Comparison of ENCODE assay signal across 17 mouse cellular contexts in the genomic region with DNA sequence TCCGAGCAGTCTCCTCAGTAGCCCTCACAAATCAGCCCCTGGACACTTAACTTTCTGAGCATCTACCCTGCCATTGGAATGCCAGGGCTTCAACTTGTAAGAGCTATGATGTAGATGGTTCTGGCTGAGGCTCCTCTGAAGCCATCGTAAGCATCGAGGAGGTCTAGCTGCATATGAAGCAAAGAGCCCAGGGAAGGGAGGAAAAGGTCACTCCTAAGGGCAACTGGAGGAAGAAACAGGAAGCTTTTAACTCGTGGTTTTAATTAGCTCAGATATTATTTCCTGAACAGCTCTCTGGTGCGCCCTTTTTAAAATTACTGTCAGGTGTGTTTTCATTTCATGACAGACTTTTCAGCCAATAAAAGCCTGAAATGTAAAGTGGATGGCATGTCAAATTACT.
"Had no signal": no experiment of that assay in that cellular context is flagged by ENCODE, and none has a peak within 500 bp of the region (broad histone marks: within the 10 kb centered on the region; RNA-seq: fewer than 3 reads in every experiment).

No protein-coding gene starts in this region.

- H3K4me2 ChIP-seq: kidney, embryonic 15.5 days; liver, embryonic 13.5 days; midbrain, embryonic 11.5 days; neural tube, embryonic 12.5 days; neural tube, embryonic 15.5 days; stomach, embryonic 15.5 days had no signal

- DNase-seq: kidney, postnatal 10 days; kidney, postnatal 36 days; left cerebral cortex, postnatal 4 days; liver, embryonic 13.5 days; lung, adult 2 months; lung, postnatal 14 days; lung, postnatal 4 days; midbrain, embryonic 14.5 days; right cerebral cortex, adult 18-20 months; right cerebral cortex, postnatal 25 days; spleen, adult 18-20 months; thymus, postnatal 25 days had no signal

- H3K4me3 ChIP-seq: kidney, embryonic 15.5 days; liver, embryonic 13.5 days; neural tube, embryonic 12.5 days; neural tube, embryonic 15.5 days; stomach, embryonic 15.5 days had no signal

- H3K27me3 ChIP-seq: liver, embryonic 13.5 days; stomach, embryonic 15.5 days had no signal

- H3K4me1 ChIP-seq: liver, embryonic 13.5 days; stomach, embryonic 15.5 days had no signal

- H3K36me3 ChIP-seq: kidney, embryonic 15.5 days; liver, embryonic 13.5 days; neural tube, embryonic 12.5 days; neural tube, embryonic 15.5 days; stomach, embryonic 15.5 days had no signal

- H3K27ac ChIP-seq: kidney, embryonic 15.5 days; liver, embryonic 13.5 days; neural tube, embryonic 12.5 days; neural tube, embryonic 15.5 days; stomach, embryonic 15.5 days had no signal

- H3K9ac ChIP-seq: kidney, embryonic 15.5 days; liver, embryonic 13.5 days; neural tube, embryonic 12.5 days; neural tube, embryonic 15.5 days; stomach, embryonic 15.5 days had no signal

- H3K9me3 ChIP-seq: kidney, embryonic 15.5 days; liver, embryonic 13.5 days; neural tube, embryonic 12.5 days; neural tube, embryonic 15.5 days; stomach, embryonic 15.5 days had no signal
